Mouse (Mus musculus): ENCODE data around the gene Hsf3. TPM values are rescaled to one million over a fixed set of nuclear protein-coding genes. Genes with fewer than 3 reads are reported as not detected.
"Not testable (repeated sequence)": the region's sequence is repeated elsewhere in the genome, so short reads cannot be mapped to it uniquely, and the experiment has no call there.

Hsf3 gene
- not detected in 2 replicates for polyA plus RNA-seq (2012; ENCODE audit: insufficient read depth, low replicate concordance)

GRCm38 (mm10) chrX:96456201-96456963, at the start of gene Hsf3:
Gene Hsf3 (minus strand): TSS chrX:96456294.
- TF ChIP-seq FLI1 (IDR thresholded peaks at IDR 0.05; ENCODE audit: low read length): no peak
- no peak for TF ChIP-seq GATA1 (IDR thresholded peaks at IDR 0.05; ENCODE audit: borderline replicate concordance, low read length)
- Histone ChIP-seq H3K4me1 (no peaks in the 10 kb centered on the region), H3K27me3 (replicated peaks) (peaks cover 3% of the 10 kb centered on the region), H3K9me3 (no peaks in the 10 kb centered on the region), H3K36me3 (replicated peaks; ENCODE audit: low read length) (no peaks in the 10 kb centered on the region), H3K4me3 (replicated peaks) (no peak within 1 kb of the TSS)

- H3K4me1 ChIP-seq: no peaks in the 10 kb centered on the region
- TF ChIP-seq GATA1 (IDR thresholded peaks at IDR 0.05; ENCODE audit: borderline replicate concordance, low read length) (no peak), FLI1 (IDR thresholded peaks at IDR 0.05; ENCODE audit: low read length) (no peak)
- H3K27me3 ChIP-seq (replicated peaks): peaks cover 3% of the 10 kb centered on the region
- no peaks in the 10 kb centered on the region for H3K36me3 ChIP-seq (replicated peaks; ENCODE audit: low read length)
- H3K4me3 ChIP-seq (replicated peaks): no peak overlapping the region
- no peaks in the 10 kb centered on the region for H3K9me3 ChIP-seq
Observed at GRCm38 (mm10) chrX:96501580-96501979, 45.5 kb upstream of the Hsf3 start.

- Histone ChIP-seq H3K4me3 (replicated peaks) (no peak within 1 kb of the TSS), H3K9me3 (no peaks in the 10 kb centered on the region), H3K27me3 (replicated peaks) (peaks cover 3% of the 10 kb centered on the region), H3K36me3 (replicated peaks; ENCODE audit: low read length) (no peaks in the 10 kb centered on the region), H3K4me1 (no peaks in the 10 kb centered on the region)
- TF ChIP-seq GATA1 (IDR thresholded peaks at IDR 0.05; ENCODE audit: borderline replicate concordance, low read length) (no peak), FLI1 (IDR thresholded peaks at IDR 0.05; ENCODE audit: low read length) (no peak)
Observed at GRCm38 (mm10) chrX:96455149-96455548, 945 bp downstream of the Hsf3 start, which contains the start of gene Heph. Gene Heph (plus strand): TSS chrX:96455359.

GRCm38 (mm10) chrX:96419383-96419782, 36.7 kb downstream of the Hsf3 start:
- no peaks in the 10 kb centered on the region for H3K36me3 ChIP-seq (replicated peaks; ENCODE audit: low read length)
- H3K27me3 ChIP-seq (replicated peaks): no peaks in the 10 kb centered on the region
- H3K4me3 ChIP-seq (replicated peaks): no peak overlapping the region
- H3K4me1 ChIP-seq: no peaks in the 10 kb centered on the region; the same call in 1 of the 2 replicates
- H3K9me3 ChIP-seq: no peaks in the 10 kb centered on the region
- TF ChIP-seq FLI1 (IDR thresholded peaks at IDR 0.05; ENCODE audit: low read length): no peak
- no peak for TF ChIP-seq GATA1 (IDR thresholded peaks at IDR 0.05; ENCODE audit: borderline replicate concordance, low read length)

GRCm38 (mm10) chrX:96417733-96418132, 38.4 kb downstream of the Hsf3 start:
- Histone ChIP-seq H3K4me1 (no peaks in the 10 kb centered on the region; the same call in 1 of the 2 replicates), H3K9me3 (no peaks in the 10 kb centered on the region), H3K36me3 (replicated peaks; ENCODE audit: low read length) (no peaks in the 10 kb centered on the region), H3K27me3 (replicated peaks) (no peaks in the 10 kb centered on the region), H3K4me3 (replicated peaks) (no peak overlapping the region)
- no peak for TF ChIP-seq GATA1 (IDR thresholded peaks at IDR 0.05; ENCODE audit: borderline replicate concordance, low read length)
- TF ChIP-seq FLI1 (IDR thresholded peaks at IDR 0.05; ENCODE audit: low read length): no peak

- H3K9me3 ChIP-seq: no peaks in the 10 kb centered on the region
- no peaks in the 10 kb centered on the region; the same call in 1 of the 2 replicates for H3K4me1 ChIP-seq
- no peaks in the 10 kb centered on the region for H3K36me3 ChIP-seq (replicated peaks; ENCODE audit: low read length)
- no peak for TF ChIP-seq GATA1 (IDR thresholded peaks at IDR 0.05; ENCODE audit: borderline replicate concordance, low read length)
- no peak for TF ChIP-seq FLI1 (IDR thresholded peaks at IDR 0.05; ENCODE audit: low read length)
- H3K27me3 ChIP-seq (replicated peaks): no peaks in the 10 kb centered on the region
- H3K4me3 ChIP-seq (replicated peaks): no peak overlapping the region
Observed at GRCm38 (mm10) chrX:96416970-96417369, 39.1 kb downstream of the Hsf3 start.

GRCm38 (mm10) chrX:96415351-96415750, 40.7 kb downstream of the Hsf3 start:
- H3K9me3 ChIP-seq; H3K4me1 ChIP-seq; H3K27me3 ChIP-seq (replicated peaks); H3K4me3 ChIP-seq (replicated peaks); H3K36me3 ChIP-seq (replicated peaks; ENCODE audit: low read length): not testable (repeated sequence)

- Histone ChIP-seq H3K4me1 (no peaks in the 10 kb centered on the region), H3K4me3 (replicated peaks) (no peak overlapping the region), H3K9me3 (no peaks in the 10 kb centered on the region), H3K27me3 (replicated peaks) (no peaks in the 10 kb centered on the region), H3K36me3 (replicated peaks; ENCODE audit: low read length) (no peaks in the 10 kb centered on the region)
- no peak for TF ChIP-seq FLI1 (IDR thresholded peaks at IDR 0.05; ENCODE audit: low read length)
- TF ChIP-seq GATA1 (IDR thresholded peaks at IDR 0.05; ENCODE audit: borderline replicate concordance, low read length): no peak
Observed at GRCm38 (mm10) chrX:96339108-96339507, 117.0 kb downstream of the Hsf3 start.

GRCm38 (mm10) chrX:96329764-96330163, 126.3 kb downstream of the Hsf3 start:
- Histone ChIP-seq H3K36me3 (replicated peaks; ENCODE audit: low read length) (no peaks in the 10 kb centered on the region), H3K4me1 (no peaks in the 10 kb centered on the region; the same call in 1 of the 2 replicates), H3K4me3 (replicated peaks) (no peak overlapping the region), H3K9me3 (no peaks in the 10 kb centered on the region), H3K27me3 (replicated peaks) (no peaks in the 10 kb centered on the region)
- TF ChIP-seq FLI1 (IDR thresholded peaks at IDR 0.05; ENCODE audit: low read length) (no peak), GATA1 (IDR thresholded peaks at IDR 0.05; ENCODE audit: borderline replicate concordance, low read length) (no peak)

GRCm38 (mm10) chrX:96293338-96293737, 162.8 kb downstream of the Hsf3 start, which contains the start of gene Vsig4:
Gene Vsig4 (minus strand): TSS chrX:96293438.
- TF ChIP-seq FLI1 (IDR thresholded peaks at IDR 0.05; ENCODE audit: low read length) (no peak), GATA1 (IDR thresholded peaks at IDR 0.05; ENCODE audit: borderline replicate concordance, low read length) (no peak)
- Histone ChIP-seq H3K27me3 (replicated peaks) (peaks cover 2% of the 10 kb centered on the region), H3K4me1 (no peaks in the 10 kb centered on the region), H3K36me3 (replicated peaks; ENCODE audit: low read length) (no peaks in the 10 kb centered on the region), H3K4me3 (replicated peaks) (no peak within 1 kb of the TSS), H3K9me3 (no peaks in the 10 kb centered on the region)
